ENCODE assay signal across 11 mouse cellular contexts in the genomic region with DNA sequence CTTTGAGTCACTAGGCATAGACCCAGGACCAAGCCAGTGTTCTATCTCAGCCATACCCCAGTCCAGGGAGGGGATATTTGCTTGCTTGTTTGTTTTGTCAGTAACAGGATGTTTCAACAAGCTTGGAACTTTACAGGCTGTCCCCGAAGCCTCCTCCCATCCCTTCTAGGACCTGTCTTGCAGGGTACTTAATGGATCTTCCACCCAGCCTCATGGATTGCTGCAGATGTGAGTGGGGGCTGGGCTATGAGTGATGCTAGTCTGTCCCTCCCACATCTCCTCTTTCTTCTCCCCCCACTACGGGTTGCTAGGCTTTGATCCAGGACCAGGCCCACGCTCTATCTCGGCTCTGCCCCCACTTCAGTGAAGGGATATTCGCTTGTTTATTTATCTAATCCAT. TPM values are rescaled to one million over a fixed set of nuclear protein-coding genes. Genes with fewer than 3 reads are reported as not detected.
DNase-seq lines count a peak whose midpoint lies in the region; ATAC-seq and TF ChIP-seq lines count a peak whose summit lies in the region.
"Had no signal": no experiment of that assay in that cellular context is flagged by ENCODE, and none has a peak within 500 bp of the region (broad histone marks: within the 10 kb centered on the region; RNA-seq: fewer than 3 reads in every experiment).

No protein-coding gene starts in this region.

- peaks cover 34% of the 10 kb centered on the region for H3K4me1 ChIP-seq in kidney, embryonic 16.5 days (ENCODE audit: insufficient read depth, low read length)
- peaks cover 3% of the 10 kb centered on the region for H3K4me1 ChIP-seq in embryonic fibroblast, embryonic 13.5 days (ENCODE audit: control insufficient read depth, insufficient read depth, low read length)
- peaks cover 16% of the 10 kb centered on the region; the same call in 1 of the 2 replicates for H3K4me1 ChIP-seq in intestine, embryonic 15.5 days (replicated peaks)

- H3K27me3 ChIP-seq in kidney, embryonic 16.5 days (ENCODE audit: insufficient read depth, low read length) = no peaks in the 10 kb centered on the region
- H3K27me3 ChIP-seq in intestine, embryonic 15.5 days (replicated peaks) = 0 out of 2 replicates have a peak, but pooled peaks cover 2% of the 10 kb centered on the region
- H3K27me3 ChIP-seq in myocyte (ENCODE audit: control insufficient read depth, insufficient read depth, insufficient read length) = no peaks in the 10 kb centered on the region

- no peak overlapping the region for H3ac ChIP-seq in myocyte (ENCODE audit: control insufficient read depth, insufficient read length)

- H3K9me3 ChIP-seq in kidney, embryonic 16.5 days (ENCODE audit: low read length) = no peaks in the 10 kb centered on the region
- no peaks in the 10 kb centered on the region for H3K9me3 ChIP-seq in intestine, embryonic 15.5 days
- H3K9me3 ChIP-seq: forebrain, embryonic 10.5 days had no signal

- no peak for ATAC-seq in kidney, embryonic 16.5 days (ENCODE audit: low FRiP score, low TSS enrichment)
- peak; percentile 52; the same call in 1 of the 2 replicates for ATAC-seq in intestine, embryonic 15.5 days

- TF ChIP-seq POLR2A in embryonic fibroblast, embryonic 13.5 days (IDR thresholded peaks at IDR 0.05; ENCODE audit: low read depth, low read length) = no peak
- no peak for TF ChIP-seq POLR2A in myocyte (IDR thresholded peaks at IDR 0.05; ENCODE audit: insufficient read length, low read depth)

- no peak overlapping the region for H3K4me2 ChIP-seq in kidney, embryonic 16.5 days (replicated peaks; ENCODE audit: low read depth, low read length)
- no peak overlapping the region for H3K4me2 ChIP-seq in intestine, embryonic 15.5 days (replicated peaks)
- peak overlapping the region; percentile 43 for H3K4me2 ChIP-seq in myocyte (ENCODE audit: low read depth)

- peak overlapping the region; percentile 61 for H3K27ac ChIP-seq in kidney, embryonic 16.5 days (ENCODE audit: low read length)
- H3K27ac ChIP-seq in embryonic fibroblast, embryonic 13.5 days (ENCODE audit: insufficient read depth, low read length) = peak overlapping the region; percentile 44
- 0 out of 2 replicates have a peak overlapping the region, but pooled peaks have one; percentile 40 for H3K27ac ChIP-seq in intestine, embryonic 15.5 days
- H3K27ac ChIP-seq: forebrain, embryonic 10.5 days; macrophage had no signal

- no peak for DNase-seq in kidney, adult 9 months
- no peak for DNase-seq in adipocyte (ENCODE audit: low spot score)
- DNase-seq in cerebellum, postnatal 4 days (ENCODE audit: low spot score in 2 of 2) = no peak
- DNase-seq in frontal cortex, postnatal 10 days (ENCODE audit: low spot score in 2 of 2) = no peak
- DNase-seq: cerebellum, adult 11 months had no signal

- H3K9ac ChIP-seq in kidney, embryonic 16.5 days (replicated peaks; ENCODE audit: low read length) = peak overlapping the region; percentile 20; the same call in 1 of the 2 replicates
- no peak overlapping the region for H3K9ac ChIP-seq in intestine, embryonic 15.5 days

- TF ChIP-seq CTCF in embryonic fibroblast, embryonic 13.5 days (IDR thresholded peaks at IDR 0.05; ENCODE audit: borderline replicate concordance, insufficient read depth, low read length) = no peak

- no peaks in the 10 kb centered on the region for H3K79me2 ChIP-seq in myocyte (ENCODE audit: control insufficient read depth, insufficient read depth)

- H3K36me3 ChIP-seq in kidney, embryonic 16.5 days (ENCODE audit: insufficient read depth, low read length) = no peaks in the 10 kb centered on the region
- H3K36me3 ChIP-seq in intestine, embryonic 15.5 days = no peaks in the 10 kb centered on the region
- H3K36me3 ChIP-seq in myocyte (ENCODE audit: control insufficient read depth, insufficient read depth) = no peaks in the 10 kb centered on the region
- H3K36me3 ChIP-seq: forebrain, embryonic 10.5 days had no signal

- 23% methylated on average over 5 of the region's 5 CpGs for WGBS in kidney, embryonic 16.5 days
- 21% methylated on average over 5 of the region's 5 CpGs for WGBS in intestine, embryonic 15.5 days

- H3K4me3 ChIP-seq in kidney, embryonic 16.5 days (ENCODE audit: low read length) = no peak overlapping the region
- H3K4me3 ChIP-seq in embryonic fibroblast, embryonic 13.5 days (ENCODE audit: insufficient read depth, low read length) = no peak overlapping the region
- no peak overlapping the region for H3K4me3 ChIP-seq in intestine, embryonic 15.5 days (replicated peaks)
- no peak overlapping the region for H3K4me3 ChIP-seq in myocyte
- H3K4me3 ChIP-seq: forebrain, embryonic 10.5 days had no signal

TF ChIP-seq in myocyte, 11 proteins besides CTCF, POLR2A, EP300 and RAD21:
- no peak for TF ChIP-seq MAX (IDR thresholded peaks at IDR 0.05; ENCODE audit: low read depth)
- no peak for TF ChIP-seq CEBPB (IDR thresholded peaks at IDR 0.05; ENCODE audit: insufficient read depth, poor library complexity, severe bottlenecking)
- TF ChIP-seq MYOG (IDR thresholded peaks at IDR 0.05; ENCODE audit: control insufficient read depth in 1 of 3, insufficient read depth in 1 of 3, insufficient read length in 2 of 3, low read depth in 2 of 3) = no peak
- TF ChIP-seq MYOD1 (IDR thresholded peaks at IDR 0.05; ENCODE audit: control insufficient read depth in 1 of 3, insufficient read length in 2 of 3, low read depth in 2 of 3) = no peak
- TF ChIP-seq USF1 (IDR thresholded peaks at IDR 0.05; ENCODE audit: low read depth) = no peak
- TF ChIP-seq TCF12 (IDR thresholded peaks at IDR 0.05; ENCODE audit: insufficient read depth, poor library complexity, severe bottlenecking) = no peak
- no peak for TF ChIP-seq REST (IDR thresholded peaks at IDR 0.05; ENCODE audit: insufficient read depth, insufficient read length)
- TF ChIP-seq E2F4 (IDR thresholded peaks at IDR 0.05; ENCODE audit: insufficient read depth) = no peak
- TF ChIP-seq TCF3 (IDR thresholded peaks at IDR 0.05; ENCODE audit: insufficient read length, low read depth) = no peak
TF ChIP-seq in myocyte: peak in this region for 0.

RNA-seq across cellular contexts. Expression of a gene that starts 16.8 kb away (rescaled TPM):
- 91.5 and 92.9 TPM in 2 replicates for polyA plus RNA-seq in kidney, embryonic 16.5 days (2015; fragmentation: Nextera tagmentation; extraction: Ambion mirVana)
- 65.7 and 70.4 TPM in 2 replicates for polyA plus RNA-seq in embryonic fibroblast, embryonic 13.5 days (2011; ENCODE audit: insufficient read length, low read depth, missing spikeins)
- polyA plus RNA-seq in intestine, embryonic 15.5 days (2015; fragmentation: Nextera tagmentation; extraction: Ambion mirVana) = 30.4 and 30.7 TPM in 2 replicates
- 84.8 TPM for polyA plus RNA-seq in myocyte (2012; fragmentation: generic; extraction: Trizol)
